Mouse (Mus musculus): Measurements from ENCODE around the gene Dnlz. TPM values are rescaled to one million over a fixed set of nuclear protein-coding genes. Genes with fewer than 3 reads are reported as not detected.

Gene Dnlz
- polyA plus RNA-seq, 1 experiment from 2014 or later = 27.3 TPM

GRCm38 (mm10) chr2:26363481-26363880, 11.6 kb upstream of the Dnlz start:
- Histone ChIP-seq H3K27ac (ENCODE audit: low read depth, low read length) (no peak overlapping the region), H3K9me3 (ENCODE audit: control insufficient read depth, low read length) (no peaks in the 10 kb centered on the region), H3K36me3 (ENCODE audit: control insufficient read depth, insufficient read depth, low read length) (peaks cover 17% of the 10 kb centered on the region), H3K4me3 (ENCODE audit: low read depth, low read length) (no peak overlapping the region), H3K4me1 (replicated peaks; ENCODE audit: control insufficient read depth, insufficient read depth, low read length) (no peaks in the 10 kb centered on the region), H3K27me3 (ENCODE audit: control insufficient read depth, insufficient read depth, low read length) (no peaks in the 10 kb centered on the region), H3K4me2 (replicated peaks; ENCODE audit: low read depth, low read length) (no peak overlapping the region), H3K9ac (ENCODE audit: low read depth, low read length) (no peak overlapping the region)
- ATAC-seq (ENCODE audit: low FRiP score) (no peak), DNase-seq (ENCODE audit: low spot score) (no peak)
- 83% methylated on average over 5 of the region's 5 CpGs for WGBS

GRCm38 (mm10) chr2:26362991-26363390, 11.1 kb upstream of the Dnlz start:
- Histone ChIP-seq H3K4me1 (replicated peaks; ENCODE audit: control insufficient read depth, insufficient read depth, low read length) (no peaks in the 10 kb centered on the region), H3K9me3 (ENCODE audit: control insufficient read depth, low read length) (no peaks in the 10 kb centered on the region), H3K4me3 (ENCODE audit: low read depth, low read length) (no peak overlapping the region), H3K27me3 (ENCODE audit: control insufficient read depth, insufficient read depth, low read length) (no peaks in the 10 kb centered on the region), H3K36me3 (ENCODE audit: control insufficient read depth, insufficient read depth, low read length) (peaks cover 14% of the 10 kb centered on the region), H3K27ac (ENCODE audit: low read depth, low read length) (no peak overlapping the region), H3K9ac (ENCODE audit: low read depth, low read length) (no peak overlapping the region), H3K4me2 (replicated peaks; ENCODE audit: low read depth, low read length) (no peak overlapping the region)
- ATAC-seq (ENCODE audit: low FRiP score) = no peak
- no peak for DNase-seq (ENCODE audit: low spot score)
- WGBS = 82% methylated on average over 5 of the region's 5 CpGs

- ATAC-seq (ENCODE audit: low FRiP score) = no peak
- H3K27ac ChIP-seq (ENCODE audit: low read depth, low read length) = no peak within 1 kb of the TSS
- H3K36me3 ChIP-seq (ENCODE audit: control insufficient read depth, insufficient read depth, low read length) = peaks cover 9% of the 10 kb centered on the region; the same call in 1 of the 2 replicates
- H3K9me3 ChIP-seq (ENCODE audit: control insufficient read depth, low read length) = no peaks in the 10 kb centered on the region
- DNase-seq (ENCODE audit: low spot score) = no peak
- no peak within 1 kb of the TSS for H3K9ac ChIP-seq (ENCODE audit: low read depth, low read length)
- H3K4me1 ChIP-seq (replicated peaks; ENCODE audit: control insufficient read depth, insufficient read depth, low read length) = no peaks in the 10 kb centered on the region
- no peaks in the 10 kb centered on the region for H3K27me3 ChIP-seq (ENCODE audit: control insufficient read depth, insufficient read depth, low read length)
- WGBS = 43% methylated on average over 3 of the region's 3 CpGs
- H3K4me3 ChIP-seq (ENCODE audit: low read depth, low read length) = no peak within 1 kb of the TSS
- H3K4me2 ChIP-seq (replicated peaks; ENCODE audit: low read depth, low read length) = no peak within 1 kb of the TSS
These were observed 8.9 kb upstream of the Dnlz start, which contains the start of gene Card9 for GRCm38 (mm10) chr2:26360772-26361171. TSS of gene Card9 (minus strand) at chr2:26360918.

GRCm38 (mm10) chr2:26359983-26360382, 8.1 kb upstream of the Dnlz start:
- Histone ChIP-seq H3K4me1 (replicated peaks; ENCODE audit: control insufficient read depth, insufficient read depth, low read length) (no peaks in the 10 kb centered on the region), H3K27me3 (ENCODE audit: control insufficient read depth, insufficient read depth, low read length) (no peaks in the 10 kb centered on the region), H3K9me3 (ENCODE audit: control insufficient read depth, low read length) (no peaks in the 10 kb centered on the region), H3K4me3 (ENCODE audit: low read depth, low read length) (no peak overlapping the region), H3K36me3 (ENCODE audit: control insufficient read depth, insufficient read depth, low read length) (0 out of 2 replicates have a peak, but pooled peaks cover 5% of the 10 kb centered on the region), H3K4me2 (replicated peaks; ENCODE audit: low read depth, low read length) (no peak overlapping the region), H3K9ac (ENCODE audit: low read depth, low read length) (no peak overlapping the region), H3K27ac (ENCODE audit: low read depth, low read length) (no peak overlapping the region)
- no peak for DNase-seq (ENCODE audit: low spot score)
- 89% methylated on average over 6 of the region's 6 CpGs for WGBS
- ATAC-seq (ENCODE audit: low FRiP score) = no peak

- ATAC-seq (ENCODE audit: low FRiP score) (0 out of 2 replicates have a peak, but pooled peaks have one; percentile 14), DNase-seq (ENCODE audit: low spot score) (no peak)
- Histone ChIP-seq H3K36me3 (ENCODE audit: control insufficient read depth, insufficient read depth, low read length) (0 out of 2 replicates have a peak, but pooled peaks cover 2% of the 10 kb centered on the region), H3K4me1 (replicated peaks; ENCODE audit: control insufficient read depth, insufficient read depth, low read length) (no peaks in the 10 kb centered on the region), H3K27me3 (ENCODE audit: control insufficient read depth, insufficient read depth, low read length) (no peaks in the 10 kb centered on the region), H3K9ac (ENCODE audit: low read depth, low read length) (no peak overlapping the region), H3K27ac (ENCODE audit: low read depth, low read length) (no peak overlapping the region), H3K9me3 (ENCODE audit: control insufficient read depth, low read length) (no peaks in the 10 kb centered on the region), H3K4me3 (ENCODE audit: low read depth, low read length) (no peak overlapping the region), H3K4me2 (replicated peaks; ENCODE audit: low read depth, low read length) (no peak overlapping the region)
- WGBS = 87% methylated on average over 13 of the region's 13 CpGs
These were observed 6.9 kb upstream of the Dnlz start for GRCm38 (mm10) chr2:26358667-26359320.

GRCm38 (mm10) chr2:26357484-26357883, 5.6 kb upstream of the Dnlz start:
- H3K4me3 ChIP-seq (ENCODE audit: low read depth, low read length) = no peak overlapping the region
- H3K27ac ChIP-seq (ENCODE audit: low read depth, low read length) = no peak overlapping the region
- H3K4me1 ChIP-seq (replicated peaks; ENCODE audit: control insufficient read depth, insufficient read depth, low read length) = peaks cover 4% of the 10 kb centered on the region; the same call in 1 of the 2 replicates
- H3K27me3 ChIP-seq (ENCODE audit: control insufficient read depth, insufficient read depth, low read length) = no peaks in the 10 kb centered on the region
- 55% methylated on average over 15 of the region's 15 CpGs for WGBS
- no peaks in the 10 kb centered on the region for H3K9me3 ChIP-seq (ENCODE audit: control insufficient read depth, low read length)
- ATAC-seq (ENCODE audit: low FRiP score) (no peak), DNase-seq (ENCODE audit: low spot score) (no peak)
- no peak overlapping the region for H3K4me2 ChIP-seq (replicated peaks; ENCODE audit: low read depth, low read length)
- peak overlapping the region; percentile 12; the same call in 1 of the 2 replicates for H3K9ac ChIP-seq (ENCODE audit: low read depth, low read length)
- no peaks in the 10 kb centered on the region for H3K36me3 ChIP-seq (ENCODE audit: control insufficient read depth, insufficient read depth, low read length)

GRCm38 (mm10) chr2:26356678-26357077, 4.8 kb upstream of the Dnlz start:
- no peak overlapping the region for H3K4me3 ChIP-seq (ENCODE audit: low read depth, low read length)
- 83% methylated on average over 7 of the region's 7 CpGs for WGBS
- H3K9me3 ChIP-seq (ENCODE audit: control insufficient read depth, low read length) = no peaks in the 10 kb centered on the region
- no peak overlapping the region for H3K9ac ChIP-seq (ENCODE audit: low read depth, low read length)
- H3K27me3 ChIP-seq (ENCODE audit: control insufficient read depth, insufficient read depth, low read length) = no peaks in the 10 kb centered on the region
- no peaks in the 10 kb centered on the region for H3K36me3 ChIP-seq (ENCODE audit: control insufficient read depth, insufficient read depth, low read length)
- no peak overlapping the region for H3K4me2 ChIP-seq (replicated peaks; ENCODE audit: low read depth, low read length)
- no peak for DNase-seq (ENCODE audit: low spot score)
- no peak overlapping the region for H3K27ac ChIP-seq (ENCODE audit: low read depth, low read length)
- peaks cover 4% of the 10 kb centered on the region; the same call in 1 of the 2 replicates for H3K4me1 ChIP-seq (replicated peaks; ENCODE audit: control insufficient read depth, insufficient read depth, low read length)
- no peak for ATAC-seq (ENCODE audit: low FRiP score)

GRCm38 (mm10) chr2:26356231-26356630, 4.3 kb upstream of the Dnlz start:
- no peaks in the 10 kb centered on the region for H3K36me3 ChIP-seq (ENCODE audit: control insufficient read depth, insufficient read depth, low read length)
- peaks cover 4% of the 10 kb centered on the region; the same call in 1 of the 2 replicates for H3K4me1 ChIP-seq (replicated peaks; ENCODE audit: control insufficient read depth, insufficient read depth, low read length)
- no peak overlapping the region for H3K27ac ChIP-seq (ENCODE audit: low read depth, low read length)
- WGBS = 86% methylated on average over 4 of the region's 4 CpGs
- H3K9me3 ChIP-seq (ENCODE audit: control insufficient read depth, low read length) = no peaks in the 10 kb centered on the region
- ATAC-seq (ENCODE audit: low FRiP score) = no peak
- no peak for DNase-seq (ENCODE audit: low spot score)
- H3K9ac ChIP-seq (ENCODE audit: low read depth, low read length) = no peak overlapping the region
- H3K27me3 ChIP-seq (ENCODE audit: control insufficient read depth, insufficient read depth, low read length) = no peaks in the 10 kb centered on the region
- no peak overlapping the region for H3K4me2 ChIP-seq (replicated peaks; ENCODE audit: low read depth, low read length)
- H3K4me3 ChIP-seq (ENCODE audit: low read depth, low read length) = no peak overlapping the region

GRCm38 (mm10) chr2:26354401-26354800, 2.5 kb upstream of the Dnlz start:
- WGBS = 92% methylated on average over 4 of the region's 4 CpGs
- Histone ChIP-seq H3K4me1 (replicated peaks; ENCODE audit: control insufficient read depth, insufficient read depth, low read length) (peaks cover 10% of the 10 kb centered on the region), H3K9me3 (ENCODE audit: control insufficient read depth, low read length) (no peaks in the 10 kb centered on the region), H3K36me3 (ENCODE audit: control insufficient read depth, insufficient read depth, low read length) (0 out of 2 replicates have a peak, but pooled peaks cover 2% of the 10 kb centered on the region), H3K9ac (ENCODE audit: low read depth, low read length) (no peak overlapping the region), H3K4me2 (replicated peaks; ENCODE audit: low read depth, low read length) (no peak overlapping the region), H3K27ac (ENCODE audit: low read depth, low read length) (no peak overlapping the region), H3K27me3 (ENCODE audit: control insufficient read depth, insufficient read depth, low read length) (no peaks in the 10 kb centered on the region), H3K4me3 (ENCODE audit: low read depth, low read length) (no peak overlapping the region)
- DNase-seq (ENCODE audit: low spot score) (no peak), ATAC-seq (ENCODE audit: low FRiP score) (no peak)
